Mouse (Mus musculus) small intestine, adult 2 months (tissue): Measurements from ENCODE around the gene Pawr.
"Not testable (repeated sequence)": the region's sequence is repeated elsewhere in the genome, so short reads cannot be mapped to it uniquely, and the experiment has no call there.

ENCODE experiments used
- CTCF ChIP-seq: fragments of 200-500 bp; IDR thresholded peaks from 2 replicates; pipeline ENCODE4 v1.5.1; 2012; ENCODE audit warnings: low read depth, mild to moderate bottlenecking, control low read depth, inconsistent platforms, low read length, moderate library complexity, mixed read lengths; ENCODE audit not compliant: insufficient replicate concordance, insufficient read length; ENCODE audit errors: extremely low read depth
- POLR2A ChIP-seq: fragments of 200-500 bp; IDR thresholded peaks from 2 replicates; pipeline ENCODE4 v1.6.1; 2012; ENCODE audit warnings: low read depth, mild to moderate bottlenecking, control low read depth, inconsistent platforms, low read length, moderate library complexity

DNA sequence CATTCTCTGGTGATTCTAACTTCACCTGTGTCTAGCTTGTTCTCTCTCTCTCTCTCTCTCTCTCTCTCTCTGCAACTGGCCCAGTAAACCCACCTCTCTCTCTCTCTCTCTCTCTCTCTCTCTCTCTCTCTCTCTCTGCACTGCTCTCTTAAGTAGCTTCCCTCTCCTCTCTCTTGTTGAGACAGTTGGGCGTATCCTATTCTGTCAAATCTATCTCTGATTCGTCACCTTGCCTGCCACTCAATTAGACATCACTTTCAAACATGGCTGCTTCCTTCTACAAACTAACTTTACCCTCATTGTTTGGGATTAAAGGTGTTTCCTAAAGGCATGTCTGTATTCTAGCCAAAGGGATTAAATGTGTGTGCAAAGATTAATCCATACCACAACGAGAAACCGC is 14.4 kb downstream of the Pawr start:
- TF ChIP-seq POLR2A, CTCF: not testable (repeated sequence)
